Mouse (Mus musculus) spleen, postnatal 10 days (tissue): Measurements from ENCODE around the gene Pid1.

Source experiments
- DNase-seq, 2 experiments: peaks; one replicate each; pipeline ENCODE4 v3.0.0; 2021 to 2022; ENCODE audit warnings: low spot score in 2 of 2

The Pid1 gene

DNA sequence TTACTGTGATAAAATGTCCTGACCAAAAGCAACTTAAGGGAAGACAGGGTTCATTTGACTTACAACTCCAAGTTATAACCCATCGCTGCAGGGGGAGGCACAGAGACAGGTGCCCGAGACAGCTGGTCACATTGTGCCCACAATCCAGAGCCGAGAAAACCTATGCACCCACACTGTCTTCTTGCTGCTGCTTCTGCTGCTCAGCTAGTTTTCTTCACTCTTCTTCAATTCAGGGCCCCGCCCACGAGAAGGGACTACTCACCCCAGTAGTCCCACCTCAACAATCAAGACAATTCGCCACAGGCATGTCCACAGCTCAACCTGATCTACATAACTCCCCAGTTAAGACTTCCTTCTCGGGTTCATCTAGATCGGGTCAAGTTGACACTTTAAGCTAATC, at the start of gene Pid1:
Gene Pid1, minus strand, starts transcription at position 214 of the 400 bp plus-strand sequence.
- no peak for DNase-seq

DNA sequence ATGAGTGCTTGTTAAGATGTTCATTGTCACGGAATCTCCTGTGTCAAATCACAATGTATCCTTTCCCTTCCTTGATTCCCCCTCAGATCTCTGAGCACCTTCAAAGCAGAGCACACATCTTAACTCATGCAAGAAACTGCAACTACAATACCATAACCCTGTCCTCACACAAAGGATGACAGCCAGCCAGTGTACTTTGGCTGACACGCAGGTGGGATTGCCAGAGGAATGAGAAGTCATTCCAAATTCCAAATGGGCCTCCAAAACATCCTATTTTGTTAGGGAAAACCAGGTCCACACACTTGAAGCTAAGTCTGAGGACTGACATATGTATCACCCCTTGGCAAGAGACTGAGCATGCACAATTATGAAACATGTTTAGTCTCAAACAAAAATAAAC, 45.5 kb upstream of the Pid1 start:
- DNase-seq = no peak

GRCm38 (mm10) chr1:84408873-84409272, 44.9 kb upstream of the Pid1 start:
- DNase-seq = no peak

GRCm38 (mm10) chr1:84406891-84407290, 42.9 kb upstream of the Pid1 start:
- DNase-seq = peak in 1 of 2 experiments; percentile 22

- no peak for DNase-seq
Observed at GRCm38 (mm10) chr1:84405551-84406290, 41.7 kb upstream of the Pid1 start.

GRCm38 (mm10) chr1:84404880-84405279, 40.9 kb upstream of the Pid1 start:
- DNase-seq = no peak

- no peak for DNase-seq
Observed at GRCm38 (mm10) chr1:84402154-84402553, 38.2 kb upstream of the Pid1 start.

GRCm38 (mm10) chr1:84399671-84400070, 35.7 kb upstream of the Pid1 start:
- no peak for DNase-seq

- DNase-seq = no peak
Observed at GRCm38 (mm10) chr1:84399118-84399517, 35.1 kb upstream of the Pid1 start.

DNA sequence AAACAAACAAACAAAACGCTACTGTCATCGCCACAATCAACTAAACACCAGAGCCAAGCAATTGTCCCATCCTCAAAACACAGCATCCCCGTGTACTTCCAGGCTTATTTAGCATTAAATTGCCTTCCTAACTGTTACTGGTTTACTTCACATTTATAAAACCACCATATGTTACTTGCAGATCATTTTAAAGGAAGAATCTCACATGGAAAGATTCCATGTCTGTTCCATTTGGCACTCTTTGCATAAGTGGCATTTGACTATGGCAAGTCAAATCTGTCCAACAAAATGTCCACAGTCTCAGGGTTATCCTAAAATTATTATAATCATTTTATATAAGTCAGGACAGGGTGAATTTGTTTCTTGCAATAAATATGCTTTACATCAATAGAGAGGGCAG, 32.8 kb upstream of the Pid1 start:
- DNase-seq = no peak

- no peak for DNase-seq
Observed at GRCm38 (mm10) chr1:84395928-84396327, 31.9 kb upstream of the Pid1 start.

DNA sequence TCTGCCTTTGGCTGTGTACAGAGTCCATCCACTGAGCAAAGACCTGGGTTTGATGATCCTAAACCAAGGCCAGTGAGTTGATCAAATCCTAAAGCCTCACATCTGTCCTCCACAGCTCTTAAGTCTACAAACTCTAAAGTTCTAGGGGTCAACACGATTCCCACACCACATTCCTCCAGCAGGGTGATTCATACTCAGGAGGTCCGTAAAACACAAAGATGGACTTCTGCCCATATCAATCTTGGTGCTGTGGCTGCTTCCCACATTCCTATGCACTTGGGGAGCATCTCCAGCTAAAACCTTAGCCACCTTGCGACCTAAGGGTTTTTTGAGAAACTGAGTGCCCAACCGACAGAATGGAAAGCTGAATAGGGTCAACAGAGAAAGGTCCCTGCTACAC, 27.0 kb upstream of the Pid1 start:
- no peak for DNase-seq

DNA sequence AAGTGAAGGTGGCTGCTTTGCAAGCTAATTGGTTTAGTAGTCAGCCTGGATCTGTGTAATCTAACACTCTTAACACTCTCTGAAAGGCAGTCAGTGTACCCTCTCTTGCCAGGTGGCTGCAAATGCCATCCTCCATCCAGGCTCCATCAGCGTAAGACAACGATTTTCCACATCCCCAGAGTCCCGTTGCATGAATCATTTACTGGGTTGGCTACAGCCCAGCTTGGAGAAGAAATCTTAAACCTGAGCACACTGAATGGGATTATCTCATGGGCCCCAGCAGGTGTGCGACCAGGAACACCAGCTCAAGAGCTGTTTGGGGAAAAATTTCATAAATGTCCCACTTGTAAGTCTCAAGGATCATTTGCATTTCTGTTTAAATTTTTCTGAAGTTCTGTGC, 23.6 kb upstream of the Pid1 start:
- no peak for DNase-seq

- DNase-seq = no peak
Observed at GRCm38 (mm10) chr1:84386481-84387146, 22.6 kb upstream of the Pid1 start.

DNA sequence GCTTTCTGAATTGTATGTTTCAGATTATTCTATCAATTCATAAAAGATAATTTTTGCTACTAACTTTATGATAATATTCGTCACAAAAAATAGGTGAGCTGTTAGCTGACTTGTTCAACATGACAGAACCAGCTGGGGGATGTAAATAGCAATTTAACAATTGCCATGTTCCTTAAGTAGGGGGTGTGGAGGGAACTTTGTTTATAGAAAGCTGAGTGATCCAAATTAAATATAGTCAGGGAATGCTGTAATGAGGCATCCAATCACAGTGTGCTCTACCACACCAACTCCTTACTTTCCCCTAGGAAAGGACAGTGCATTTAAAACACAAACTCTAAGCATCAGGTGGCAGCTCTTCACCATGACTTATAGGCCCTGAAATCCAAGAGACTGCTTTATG, 18.7 kb upstream of the Pid1 start:
- DNase-seq = no peak

- no peak for DNase-seq
Observed at GRCm38 (mm10) chr1:84382064-84382463, 18.1 kb upstream of the Pid1 start.

- no peak for DNase-seq
Observed at GRCm38 (mm10) chr1:84380895-84381294, 16.9 kb upstream of the Pid1 start.

DNA sequence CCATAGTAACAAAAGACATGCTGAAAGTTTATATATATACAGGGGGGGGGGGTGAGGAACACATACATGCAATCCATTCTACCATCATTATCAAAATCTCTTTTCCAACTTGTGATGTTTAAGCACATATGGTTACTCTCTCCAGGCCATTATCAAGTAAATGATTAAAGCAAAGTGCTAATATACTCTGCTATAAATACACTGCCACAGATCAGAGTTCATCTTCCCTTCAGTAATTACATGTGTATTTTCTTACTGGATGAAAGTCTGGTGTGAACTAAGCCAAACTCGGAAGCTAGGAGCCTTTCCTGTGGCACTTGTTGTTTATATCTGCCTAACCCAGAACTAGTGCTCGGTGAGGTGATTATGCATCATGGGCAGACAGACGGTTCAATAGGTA, 3.8 kb upstream of the Pid1 start:
- no peak for DNase-seq

- DNase-seq = no peak
Observed at GRCm38 (mm10) chr1:84366553-84366952, 2.6 kb upstream of the Pid1 start.

DNA sequence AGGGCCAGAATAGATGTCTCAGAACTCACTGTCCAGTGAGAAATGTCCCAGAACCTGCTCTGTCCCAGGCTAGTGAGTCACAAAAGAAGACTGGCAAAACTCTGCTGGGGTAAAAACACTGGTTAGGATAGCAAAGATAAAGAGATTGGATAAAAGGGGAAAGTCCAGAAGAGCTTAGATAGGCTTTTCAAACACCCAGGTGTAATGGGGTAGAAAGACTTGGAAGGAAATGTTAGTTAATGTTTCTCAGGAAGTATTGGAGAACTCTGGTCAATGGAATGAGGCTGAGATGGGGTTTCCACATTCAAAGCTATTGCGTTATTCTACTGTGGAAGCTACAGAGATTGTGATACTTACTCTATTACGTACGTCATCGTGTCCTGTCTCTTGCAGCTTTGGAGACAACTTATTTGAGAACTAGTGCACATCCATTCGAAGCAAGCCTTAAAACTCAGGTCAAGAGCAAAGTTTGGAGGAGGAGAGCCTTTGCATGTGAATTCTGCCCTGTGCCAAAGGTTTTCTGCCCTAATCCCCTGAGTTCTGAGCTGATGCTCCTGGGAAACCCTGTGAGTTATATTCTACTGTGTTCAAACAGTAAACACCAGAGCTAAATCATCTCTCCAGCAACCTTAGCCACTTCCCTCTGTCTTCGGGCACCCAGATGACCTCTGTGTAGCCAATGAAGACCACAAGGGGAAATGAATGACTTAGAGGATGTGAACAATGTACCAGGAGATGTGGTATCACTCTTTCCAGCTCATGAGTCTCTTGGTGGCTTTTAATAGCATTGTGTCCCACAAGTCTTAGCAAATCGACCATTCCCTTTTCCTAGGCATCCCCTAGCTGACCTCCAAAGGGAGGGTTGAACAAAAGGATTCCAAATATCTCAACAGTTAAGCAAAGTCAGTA, 1.0 kb downstream of the Pid1 start:
- no peak for DNase-seq

DNA sequence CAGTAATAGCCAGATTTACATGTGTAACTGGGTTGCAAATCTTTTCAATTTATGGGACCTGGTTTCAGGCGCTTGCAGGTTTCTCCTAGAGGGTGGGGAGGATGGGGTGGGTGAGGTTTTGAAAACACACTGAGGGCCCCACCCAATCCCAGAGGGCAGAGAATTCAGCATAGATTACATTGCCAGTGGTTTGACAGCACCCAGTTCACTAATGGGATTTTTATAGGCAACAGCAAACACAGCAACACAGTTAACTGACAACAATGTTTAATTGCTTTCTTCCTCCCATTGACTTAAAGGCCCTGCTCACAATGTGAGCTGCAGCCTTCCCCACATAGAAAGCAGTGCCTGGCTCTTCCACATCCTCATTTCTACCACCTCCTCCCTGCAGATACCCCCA, 1.8 kb downstream of the Pid1 start:
- no peak for DNase-seq

- no peak for DNase-seq
Observed at GRCm38 (mm10) chr1:84361389-84361788, 2.6 kb downstream of the Pid1 start.
